Mouse (Mus musculus) bone marrow, adult 2 months (tissue): ENCODE results near the gene Acad12.
"Not testable (repeated sequence)": the region's sequence is repeated elsewhere in the genome, so short reads cannot be mapped to it uniquely, and the experiment has no call there.

Experiments
- CTCF ChIP-seq: fragments of 200-500 bp; IDR thresholded peaks from 2 replicates; pipeline ENCODE4 v1.5.1; 2011; ENCODE audit warnings: low read length, control low read depth; ENCODE audit not compliant: control insufficient read depth, insufficient read depth
- POLR2A ChIP-seq: fragments of 200-500 bp; IDR thresholded peaks from 2 replicates; pipeline ENCODE4 v1.6.1; 2011; ENCODE audit warnings: low read depth, mild to moderate bottlenecking, control low read depth, low read length, borderline replicate concordance; ENCODE audit not compliant: control insufficient read depth

- TF ChIP-seq CTCF, POLR2A: not testable (repeated sequence)
Observed at GRCm38 (mm10) chr5:121603815-121604214, 14.9 kb downstream of the Acad12 start.
